Mouse (Mus musculus) bone marrow, adult 2 months (tissue): ENCODE data around the gene Myo9b. TPM values are rescaled to one million over a fixed set of nuclear protein-coding genes. Genes with fewer than 3 reads are reported as not detected.
"Not testable (repeated sequence)": the region's sequence is repeated elsewhere in the genome, so short reads cannot be mapped to it uniquely, and the experiment has no call there.

Source experiments
- H3K27ac ChIP-seq: fragments of 200-500 bp; 2 replicates; pipeline ENCODE4 v1.5.1; 2012; ENCODE audit warnings: low read depth, mild to moderate bottlenecking, control low read depth, inconsistent platforms, low read length; ENCODE audit not compliant: control insufficient read depth, poor library complexity, insufficient read depth
- H3K4me1 ChIP-seq: fragments of 200-500 bp; 2 replicates; pipeline ENCODE4 v1.6.1; 2011; ENCODE audit warnings: low read length; ENCODE audit not compliant: control insufficient read depth, insufficient read depth
- H3K4me3 ChIP-seq: fragments of 200-500 bp; replicated peaks from 2 replicates; pipeline ENCODE3; 2011; ENCODE audit warnings: mild to moderate bottlenecking, low read depth, low read length, control low read depth; ENCODE audit not compliant: control insufficient read depth
- CTCF ChIP-seq: fragments of 200-500 bp; IDR thresholded peaks from 2 replicates; pipeline ENCODE4 v1.5.1; 2011; ENCODE audit warnings: low read length, control low read depth; ENCODE audit not compliant: control insufficient read depth, insufficient read depth
- POLR2A ChIP-seq: fragments of 200-500 bp; IDR thresholded peaks from 2 replicates; pipeline ENCODE4 v1.6.1; 2011; ENCODE audit warnings: low read depth, mild to moderate bottlenecking, control low read depth, low read length, borderline replicate concordance; ENCODE audit not compliant: control insufficient read depth
- WGBS: fragments of 180-500 bp; shearing (Covaris S2); methylation state at CpG from one replicate; pipeline ENCODE4 v1.1.7; 2018; 5-methylcytosine and 5-hydroxymethylcytosine counted together
- polyA plus RNA-seq: library from polyadenylated mRNA; stranded (reverse); fragments of >200 nt; gene quantifications from 2 replicates; pipeline ENCODE4 v1.2.4, GENCODE M21; 2011; ENCODE audit warnings: low replicate concordance; ENCODE audit not compliant: missing spikeins, insufficient read depth, insufficient read length

Myo9b gene
- polyA plus RNA-seq, 1 experiment = 64.6 TPM

DNA sequence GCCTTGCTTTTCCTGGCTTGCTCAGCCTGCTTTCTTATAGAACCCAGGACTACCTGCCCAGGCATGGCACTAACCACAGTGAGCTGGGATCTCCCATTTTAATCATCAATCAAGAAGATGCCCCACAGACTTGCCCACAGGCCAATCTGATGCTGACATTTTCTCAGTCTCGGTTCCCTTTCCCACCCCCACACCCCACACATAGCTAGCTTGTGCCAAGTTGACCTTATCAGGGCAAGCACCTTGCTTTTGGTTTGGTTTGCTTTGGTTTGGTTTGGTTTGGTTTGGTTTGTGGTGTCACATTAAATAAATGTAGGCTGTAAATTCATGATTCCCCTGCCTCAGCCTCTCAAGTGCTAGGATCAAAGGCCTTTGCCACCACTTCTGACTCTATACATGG lies 34.9 kb downstream of the Myo9b start:
- Histone ChIP-seq H3K27ac (peak overlapping the region; percentile 19; the same call in 1 of the 2 replicates), H3K4me3 (no peak overlapping the region), H3K4me1 (peaks cover 6% of the 10 kb centered on the region)
- no peak for TF ChIP-seq CTCF
- no peak for TF ChIP-seq POLR2A
- 24% methylated on average over 1 of the region's 1 CpGs for WGBS

DNA sequence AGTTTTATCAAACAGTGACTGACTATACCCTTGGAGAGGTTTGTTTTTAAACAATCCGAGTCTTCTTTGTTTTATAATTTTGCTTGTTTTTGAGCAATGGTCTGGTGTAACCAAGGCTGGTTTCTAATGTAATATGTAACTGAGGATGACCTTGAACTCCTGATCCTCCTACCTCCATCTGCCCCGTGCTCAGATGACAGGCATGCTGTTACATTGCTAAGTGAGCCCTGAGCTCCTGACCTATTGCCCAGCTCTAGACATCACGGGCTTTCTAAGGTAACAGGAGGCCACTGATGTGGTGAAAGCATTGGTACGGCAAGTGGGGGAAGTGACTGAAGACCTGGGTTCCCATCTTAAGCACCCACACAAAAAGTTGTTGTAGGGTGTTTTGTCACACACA lies 35.4 kb downstream of the Myo9b start:
- 83% methylated on average over 4 of the region's 4 CpGs for WGBS
- Histone ChIP-seq H3K4me3 (no peak overlapping the region), H3K4me1 (peaks cover 6% of the 10 kb centered on the region), H3K27ac (no peak overlapping the region)
- no peak for TF ChIP-seq CTCF
- no peak for TF ChIP-seq POLR2A

DNA sequence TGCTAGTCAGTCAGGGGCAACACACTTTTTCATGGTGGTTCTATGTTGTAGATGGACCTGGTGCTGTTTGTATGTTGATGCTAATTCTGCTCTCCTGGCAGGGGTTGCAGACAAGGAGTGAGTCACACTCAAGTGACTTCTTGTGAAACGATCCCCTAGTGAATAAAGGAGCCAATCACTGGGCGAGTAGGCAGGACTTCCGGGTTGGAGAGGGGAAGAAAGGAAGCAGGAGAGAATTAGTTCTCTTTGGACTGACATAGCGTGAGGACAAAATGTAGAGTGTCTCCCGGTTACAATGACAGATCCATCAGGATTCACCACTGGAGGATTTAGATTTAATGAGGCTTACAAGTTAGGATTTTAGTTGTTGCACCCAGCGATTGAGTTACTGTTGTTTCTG lies 37.9 kb downstream of the Myo9b start:
- no peak for TF ChIP-seq CTCF
- no peak for TF ChIP-seq POLR2A
- Histone ChIP-seq H3K4me1 (peaks cover 6% of the 10 kb centered on the region), H3K4me3 (no peak overlapping the region), H3K27ac (no peak overlapping the region)
- 55% methylated on average over 6 of the region's 6 CpGs for WGBS

DNA sequence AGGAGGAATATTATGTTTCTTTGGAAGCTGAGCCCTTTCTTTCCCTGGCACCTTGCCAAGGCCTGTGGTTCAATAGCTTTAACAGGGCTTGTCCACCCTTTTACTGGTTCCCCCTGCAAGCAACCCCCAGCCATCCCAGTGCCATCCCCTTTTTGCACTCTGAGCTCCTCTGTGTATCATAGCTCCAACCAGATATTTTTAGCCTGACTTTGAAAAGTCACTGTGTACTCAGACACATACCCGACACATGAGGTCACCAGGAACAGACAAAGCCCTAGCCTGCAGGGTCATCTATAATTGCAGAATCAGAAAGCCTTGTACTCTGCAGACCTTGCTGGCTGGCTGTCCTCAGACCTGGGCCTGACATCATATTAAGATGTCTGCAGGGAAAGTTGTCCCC lies 40.2 kb downstream of the Myo9b start:
- H3K27ac ChIP-seq = no peak overlapping the region
- H3K4me1 ChIP-seq = peaks cover 5% of the 10 kb centered on the region
- WGBS = 69% methylated on average over 1 of the region's 1 CpGs
- no peak overlapping the region for H3K4me3 ChIP-seq
- no peak for TF ChIP-seq CTCF
- TF ChIP-seq POLR2A = no peak

DNA sequence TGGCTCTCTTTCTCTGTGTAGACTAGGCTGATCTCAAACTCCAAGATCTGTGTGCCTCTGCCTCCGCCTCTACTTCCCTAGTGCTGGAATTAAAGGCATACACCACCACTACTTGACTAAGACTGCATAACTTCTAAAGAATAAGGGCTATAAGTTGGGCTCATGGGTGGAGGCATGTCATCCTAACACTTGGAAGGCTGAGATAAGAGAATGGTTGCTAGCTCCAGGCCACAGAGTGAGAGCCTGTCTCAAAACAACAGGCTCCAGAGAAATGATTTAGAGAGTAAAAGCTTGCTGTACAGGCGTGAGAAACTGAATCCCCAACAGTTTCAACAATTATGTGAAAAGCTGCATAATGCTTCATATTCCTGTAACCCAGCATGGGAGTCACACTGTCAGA lies 41.4 kb downstream of the Myo9b start:
- Histone ChIP-seq H3K4me3 (no peak overlapping the region), H3K4me1 (peaks cover 3% of the 10 kb centered on the region), H3K27ac (no peak overlapping the region)
- TF ChIP-seq CTCF (no peak), POLR2A (no peak)
- 69% methylated on average over 2 of the region's 2 CpGs for WGBS

DNA sequence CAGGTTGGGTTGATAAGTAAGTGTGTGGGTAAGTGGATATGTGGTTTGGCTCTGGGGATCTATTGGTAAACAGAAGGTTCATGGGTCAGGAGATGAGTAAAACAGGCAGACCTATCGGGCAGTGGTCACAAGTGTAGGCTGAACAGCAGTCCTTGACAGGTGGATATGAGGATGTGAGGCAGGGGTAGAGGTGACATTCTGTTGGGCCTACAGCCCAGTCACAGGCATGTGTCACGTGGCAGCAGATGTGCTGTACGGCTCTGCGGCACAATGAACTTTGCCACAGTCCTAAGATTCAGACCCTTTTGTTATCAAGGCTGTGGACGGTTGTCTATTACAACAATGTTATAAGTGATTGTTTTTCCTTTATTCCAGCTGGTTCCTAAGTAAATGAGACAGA lies 43.5 kb downstream of the Myo9b start:
- WGBS = 93% methylated on average over 5 of the region's 5 CpGs
- H3K4me3 ChIP-seq = no peak overlapping the region
- H3K27ac ChIP-seq = no peak overlapping the region
- H3K4me1 ChIP-seq = no peaks in the 10 kb centered on the region; the same call in 1 of the 2 replicates
- TF ChIP-seq CTCF = no peak
- no peak for TF ChIP-seq POLR2A

DNA sequence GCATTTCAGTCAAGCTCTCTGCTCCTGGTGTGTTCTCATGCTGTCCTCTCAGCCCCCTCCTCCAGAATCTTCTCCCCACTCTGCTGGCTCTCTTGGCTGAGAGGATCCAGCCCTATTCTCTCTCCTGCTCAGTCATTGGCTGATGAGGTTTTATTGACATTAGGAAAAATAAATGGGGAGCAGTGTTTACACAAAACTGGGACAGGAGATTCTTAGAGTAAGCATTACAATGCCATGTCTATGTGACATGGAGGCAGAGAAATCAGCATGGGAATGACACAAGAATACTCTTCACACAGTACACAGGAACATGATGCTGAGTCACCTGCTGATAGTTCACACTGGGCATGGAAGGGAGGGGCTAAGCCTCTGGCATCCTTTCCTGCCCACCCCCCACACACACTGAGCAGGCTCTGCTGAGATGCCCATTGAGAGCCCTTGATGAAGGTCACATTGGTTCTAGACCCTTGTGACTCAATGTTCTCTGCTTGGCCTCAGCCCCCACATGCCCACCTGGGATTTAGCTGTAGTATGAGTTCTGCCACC lies 44.0 kb downstream of the Myo9b start:
- no peaks in the 10 kb centered on the region; the same call in 1 of the 2 replicates for H3K4me1 ChIP-seq
- no peak for TF ChIP-seq POLR2A
- no peak for TF ChIP-seq CTCF
- H3K27ac ChIP-seq = no peak overlapping the region
- H3K4me3 ChIP-seq = no peak overlapping the region

DNA sequence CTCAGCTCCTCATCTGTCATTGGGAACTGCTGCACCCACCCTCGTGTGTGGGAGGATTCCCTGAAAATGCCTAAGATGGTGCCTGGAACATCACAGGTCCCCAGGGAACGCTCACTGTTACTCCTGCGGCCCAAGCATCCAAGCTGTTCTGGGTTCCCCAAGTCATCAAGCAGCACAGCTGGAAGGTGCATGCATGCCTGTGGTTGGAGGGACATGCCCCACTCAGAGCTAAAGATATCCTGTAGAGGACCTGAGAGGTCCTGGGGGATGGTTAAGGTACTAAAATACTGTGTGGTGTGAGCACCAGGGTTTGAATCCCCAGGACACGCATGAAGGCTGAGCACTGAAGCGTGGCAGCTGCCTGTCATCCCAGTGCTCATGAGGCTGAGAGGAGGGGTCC lies 46.1 kb downstream of the Myo9b start:
- H3K4me3 ChIP-seq, H3K27ac ChIP-seq, H3K4me1 ChIP-seq: not testable (repeated sequence)
- 90% methylated on average over 5 of the region's 5 CpGs for WGBS

DNA sequence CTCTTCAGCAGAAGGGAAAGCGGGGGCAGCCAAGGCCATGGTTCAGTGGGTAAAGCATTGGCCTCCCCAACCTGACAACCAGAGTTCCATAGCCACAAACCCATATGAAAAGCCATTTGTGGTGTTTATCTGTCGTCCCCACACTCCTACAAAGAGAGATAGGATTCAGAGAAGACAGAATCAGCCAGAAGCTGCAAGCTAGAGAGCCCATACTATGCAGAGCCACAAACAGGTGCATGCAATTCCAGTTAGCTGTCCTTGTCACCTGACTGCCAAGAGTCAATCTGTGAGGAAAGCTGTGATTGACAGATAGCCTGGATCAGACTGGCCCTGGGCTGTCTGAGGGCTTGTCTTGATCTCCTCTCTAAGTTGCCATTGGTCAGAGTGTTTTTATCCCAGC lies 47.2 kb downstream of the Myo9b start:
- H3K4me1 ChIP-seq, H3K4me3 ChIP-seq, H3K27ac ChIP-seq: not testable (repeated sequence)
- WGBS = 61% methylated on average over 2 of the region's 2 CpGs
